Mouse (Mus musculus): ENCODE data around the gene Gm6583.

Gm6583 gene

GRCm38 (mm10) chr5:112355910-112356309, at the start of gene Gm6583:
TSS of gene Gm6583 (minus strand) at chr5:112356033.
- DNase-seq (ENCODE audit: low spot score in 2 of 2): no peak

- no peak for DNase-seq (ENCODE audit: low spot score in 2 of 2)
Observed at GRCm38 (mm10) chr5:112402437-112402836, 46.6 kb upstream of the Gm6583 start.

GRCm38 (mm10) chr5:112399284-112399683, 43.5 kb upstream of the Gm6583 start:
- DNase-seq (ENCODE audit: low spot score in 2 of 2): no peak

GRCm38 (mm10) chr5:112396066-112396465, 40.2 kb upstream of the Gm6583 start:
- no peak for DNase-seq (ENCODE audit: low spot score in 2 of 2)

GRCm38 (mm10) chr5:112394779-112395443, 39.1 kb upstream of the Gm6583 start, which contains the start of gene Asphd2:
TSS of gene Asphd2 (minus strand) at chr5:112394866.
- peak; percentile 84 to 90 for DNase-seq (ENCODE audit: low spot score in 2 of 2)

GRCm38 (mm10) chr5:112394415-112394763, 38.6 kb upstream of the Gm6583 start:
- DNase-seq (ENCODE audit: low spot score in 2 of 2): no peak

GRCm38 (mm10) chr5:112393741-112394414, 38.0 kb upstream of the Gm6583 start:
- DNase-seq (ENCODE audit: low spot score in 2 of 2): no peak

- no peak for DNase-seq (ENCODE audit: low spot score in 2 of 2)
Observed at GRCm38 (mm10) chr5:112391676-112392323, 36.0 kb upstream of the Gm6583 start.

GRCm38 (mm10) chr5:112391002-112391401, 35.2 kb upstream of the Gm6583 start:
- DNase-seq (ENCODE audit: low spot score in 2 of 2): no peak

- DNase-seq (ENCODE audit: low spot score in 2 of 2): peak in 1 of 2 experiments; percentile 53
Observed at GRCm38 (mm10) chr5:112389352-112389751, 33.5 kb upstream of the Gm6583 start.

GRCm38 (mm10) chr5:112385973-112386372, 30.1 kb upstream of the Gm6583 start:
- no peak for DNase-seq (ENCODE audit: low spot score in 2 of 2)

GRCm38 (mm10) chr5:112384805-112385472, 29.1 kb upstream of the Gm6583 start:
- DNase-seq (ENCODE audit: low spot score in 2 of 2): no peak

- peak in 1 of 2 experiments; percentile 67 for DNase-seq (ENCODE audit: low spot score in 2 of 2)
Observed at GRCm38 (mm10) chr5:112382641-112383330, 27.0 kb upstream of the Gm6583 start.

- no peak for DNase-seq (ENCODE audit: low spot score in 2 of 2)
Observed at GRCm38 (mm10) chr5:112382042-112382441, 26.2 kb upstream of the Gm6583 start.

GRCm38 (mm10) chr5:112381154-112381553, 25.3 kb upstream of the Gm6583 start:
- no peak for DNase-seq (ENCODE audit: low spot score in 2 of 2)

GRCm38 (mm10) chr5:112378716-112379115, 22.9 kb upstream of the Gm6583 start:
- DNase-seq (ENCODE audit: low spot score in 2 of 2): no peak

- no peak for DNase-seq (ENCODE audit: low spot score in 2 of 2)
Observed at GRCm38 (mm10) chr5:112377380-112377779, 21.5 kb upstream of the Gm6583 start.

- no peak for DNase-seq (ENCODE audit: low spot score in 2 of 2)
Observed at GRCm38 (mm10) chr5:112376111-112376510, 20.3 kb upstream of the Gm6583 start.

- peak; percentile 70 to 84 for DNase-seq (ENCODE audit: low spot score in 2 of 2)
Observed at GRCm38 (mm10) chr5:112371933-112372332, 16.1 kb upstream of the Gm6583 start.

- DNase-seq (ENCODE audit: low spot score in 2 of 2): no peak
Observed at GRCm38 (mm10) chr5:112370236-112370813, 14.5 kb upstream of the Gm6583 start.

- no peak for DNase-seq (ENCODE audit: low spot score in 2 of 2)
Observed at GRCm38 (mm10) chr5:112369326-112369725, 13.5 kb upstream of the Gm6583 start.
